Mouse (Mus musculus) left cerebral cortex, postnatal 14 days (tissue): Measurements from ENCODE around the gene Tns3. TPM values are rescaled to one million over a fixed set of nuclear protein-coding genes. Genes with fewer than 3 reads are reported as not detected.
A peak's percentile ranks its signal among the peaks of the same experiment; 100 is the strongest.

Experiments used
- DNase-seq, 2 experiments: peaks; one replicate each; pipeline ENCODE4 v3.0.0; 2021 to 2022; ENCODE audit warnings: low spot score in 2 of 2, mixed read lengths in 1 of 2
- intact Hi-C: fragments of 180-260 bp; cut with DNase I; formaldehyde crosslinking; loops from one replicate; pipeline ENCODE4 v1.15.1; 2025
- long read RNA-seq, 2 experiments: library from polyadenylated mRNA; stranded (forward); transcript quantifications; one replicate each; pipeline ENCODE4 v2.0.0; 2021
- total RNA-seq, 2 experiments: library from RNA; stranded (reverse); gene quantifications; 2 replicates each; pipeline ENCODE4 v1.2.3; 2021

Tns3 gene
- total RNA-seq, result 10 to 100 TPM; 37.5 to 40.8 TPM
- long read RNA-seq, experiment 1, partial matches to known transcripts, result 0 of 2 reads
- long read RNA-seq, experiment 1, other reads (novel, unspliced or antisense), result 2 of 2 reads
- long read RNA-seq, experiment 2, partial matches to known transcripts, result 2 of 4 reads
- long read RNA-seq, experiment 2, other reads (novel, unspliced or antisense), result 2 of 4 reads

- peak in 1 of 2 experiments; percentile 18 for DNase-seq
- intact Hi-C loops, result loop anchor here (10.0 kb wide), 1 partner anchor 120 kb away; no protein-coding TSS in a partner anchor
These were observed at the start of gene Tns3 for GRCm38 (mm10) chr11:8664393-8664743. Tns3 (minus strand) TSS chr11:8664535.

GRCm38 (mm10) chr11:8706246-8707041 is 42.1 kb upstream of the Tns3 start:
- intact Hi-C loops, result no loop called here
- no peak for DNase-seq

GRCm38 (mm10) chr11:8705156-8705555 is 40.8 kb upstream of the Tns3 start:
- no peak for DNase-seq
- intact Hi-C loops, result no loop called here

GRCm38 (mm10) chr11:8703876-8704275 is 39.5 kb upstream of the Tns3 start:
- no peak for DNase-seq
- intact Hi-C loops, result no loop called here

GRCm38 (mm10) chr11:8702532-8702886 is 38.2 kb upstream of the Tns3 start:
- intact Hi-C loops, result no loop called here
- no peak for DNase-seq

- intact Hi-C loops, result no loop called here
- DNase-seq, result no peak
These were observed 37.7 kb upstream of the Tns3 start for GRCm38 (mm10) chr11:8701845-8702531.

- DNase-seq, result no peak
- intact Hi-C loops, result no loop called here
These were observed 37.1 kb upstream of the Tns3 start for GRCm38 (mm10) chr11:8701400-8701799.

- DNase-seq, result no peak
- intact Hi-C loops, result no loop called here
These were observed 36.4 kb upstream of the Tns3 start for GRCm38 (mm10) chr11:8700641-8701221.

GRCm38 (mm10) chr11:8699777-8700176 is 35.4 kb upstream of the Tns3 start:
- intact Hi-C loops, result no loop called here
- no peak for DNase-seq

GRCm38 (mm10) chr11:8697670-8698069 is 33.3 kb upstream of the Tns3 start:
- no peak for DNase-seq
- intact Hi-C loops, result no loop called here

GRCm38 (mm10) chr11:8694096-8694495 is 29.8 kb upstream of the Tns3 start:
- no peak for DNase-seq
- intact Hi-C loops, result no loop called here

GRCm38 (mm10) chr11:8692536-8693471 is 28.5 kb upstream of the Tns3 start:
- intact Hi-C loops, result no loop called here
- no peak for DNase-seq

- no peak for DNase-seq
- intact Hi-C loops, result no loop called here
These were observed 27.8 kb upstream of the Tns3 start for GRCm38 (mm10) chr11:8692162-8692535.

- DNase-seq, result no peak
- intact Hi-C loops, result no loop called here
These were observed 27.3 kb upstream of the Tns3 start for GRCm38 (mm10) chr11:8691605-8692004.

- DNase-seq, result no peak
- intact Hi-C loops, result no loop called here
These were observed 26.3 kb upstream of the Tns3 start for GRCm38 (mm10) chr11:8690633-8691032.

- DNase-seq, result peak in 1 of 2 experiments; percentile 24
- intact Hi-C loops, result no loop called here
These were observed 25.2 kb upstream of the Tns3 start for GRCm38 (mm10) chr11:8689515-8689914.

- intact Hi-C loops, result no loop called here
- no peak for DNase-seq
These were observed 24.6 kb upstream of the Tns3 start for GRCm38 (mm10) chr11:8688907-8689306.

GRCm38 (mm10) chr11:8686501-8686900 is 22.2 kb upstream of the Tns3 start:
- intact Hi-C loops, result no loop called here
- DNase-seq, result no peak

- DNase-seq, result no peak
- intact Hi-C loops, result no loop called here
These were observed 21.7 kb upstream of the Tns3 start for GRCm38 (mm10) chr11:8686061-8686460.
